Mouse (Mus musculus) kidney, postnatal 36 days (tissue): ENCODE results near the gene Rcor1.

Experiments used
- DNase-seq, 2 experiments: peaks; one replicate each; pipeline ENCODE4 v3.0.0; 2021 to 2022; ENCODE audit warnings: mixed read lengths in 2 of 2

Rcor1 gene

DNA sequence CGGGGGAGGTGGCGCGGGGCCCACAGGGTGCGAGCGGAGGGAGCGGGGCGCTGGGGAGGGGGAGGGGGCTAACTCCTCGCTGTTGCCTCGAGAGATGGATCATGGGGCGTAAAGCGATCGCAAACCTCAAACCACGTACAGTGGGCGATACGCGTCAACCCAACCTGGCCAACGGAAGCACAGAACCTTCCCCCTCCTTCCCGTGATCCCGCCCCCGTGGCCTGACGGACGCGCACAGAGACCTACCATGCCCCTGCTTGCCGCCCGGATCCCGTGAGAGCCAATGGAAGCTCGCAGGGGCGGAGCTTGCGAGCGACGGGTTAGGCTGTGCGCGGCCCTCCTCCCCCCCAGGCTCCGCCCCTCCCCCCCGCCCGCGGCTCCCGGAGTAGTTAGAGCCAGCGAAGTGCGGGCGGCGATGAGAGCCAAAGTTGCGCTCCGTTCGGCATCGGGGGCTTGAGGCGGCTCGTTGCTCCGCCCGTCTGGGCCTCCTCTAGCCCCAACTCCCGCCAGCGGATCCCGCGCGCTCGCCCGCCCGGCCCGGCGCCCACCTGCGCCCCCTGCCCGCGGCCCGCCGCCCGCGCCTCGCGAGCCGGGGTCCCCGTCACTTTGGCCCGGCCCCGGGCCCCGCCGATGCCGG, at the start of gene Rcor1:
Rcor1 (plus strand) TSS at position 376 of the 637 bp plus-strand sequence.
- DNase-seq, result peak; percentile 99 to 100

- DNase-seq, result no peak
These were observed 49.7 kb upstream of the Rcor1 start for GRCm38 (mm10) chr12:110989409-110989808.

DNA sequence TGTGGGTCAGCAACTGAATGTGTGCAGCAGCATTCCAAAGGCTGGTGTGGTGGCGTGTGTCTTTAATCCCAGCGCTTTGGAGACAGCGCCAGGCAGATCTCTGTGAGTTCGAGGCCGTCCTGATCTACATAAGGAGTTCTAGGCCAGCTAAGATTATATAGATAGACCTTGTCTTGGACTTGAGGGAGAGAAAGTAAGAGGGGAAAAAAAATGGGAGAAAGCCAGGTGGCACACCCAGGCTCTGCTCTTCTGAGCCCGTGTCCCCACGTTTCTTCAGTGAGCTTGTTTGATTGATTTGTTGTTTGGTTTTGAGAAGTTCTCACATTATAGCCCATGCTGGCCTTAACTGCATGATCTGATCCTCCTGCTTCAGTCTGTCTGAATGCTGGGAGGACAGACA, 48.7 kb upstream of the Rcor1 start:
- no peak for DNase-seq

GRCm38 (mm10) chr12:110991361-110992127, 47.6 kb upstream of the Rcor1 start:
- DNase-seq, result peak; percentile 79 to 91

DNA sequence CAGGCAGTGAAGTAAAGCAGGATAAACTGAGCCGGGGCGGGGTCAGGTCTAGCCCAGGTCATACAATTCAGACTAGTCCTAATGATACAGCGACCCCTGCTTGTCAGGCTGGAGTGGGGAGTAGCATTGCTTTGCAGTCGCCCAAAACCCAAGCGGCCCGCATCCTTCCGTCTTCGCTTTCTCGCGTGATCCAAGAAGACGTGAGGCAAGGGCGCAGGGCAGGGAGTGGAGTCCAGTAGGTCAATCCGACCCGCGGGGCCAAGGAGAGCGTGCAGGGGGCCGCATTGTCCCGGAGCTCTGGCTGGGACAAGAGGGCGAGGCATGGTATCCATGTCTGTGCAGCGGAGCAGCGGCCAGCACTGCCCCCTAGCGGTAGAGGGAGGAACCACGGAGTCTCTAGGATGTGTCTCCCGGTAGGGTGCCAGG, 47.0 kb upstream of the Rcor1 start:
- DNase-seq, result peak; percentile 90 to 96

- peak; percentile 65 to 80 for DNase-seq
These were observed 46.4 kb upstream of the Rcor1 start for GRCm38 (mm10) chr12:110992771-110993170.

DNA sequence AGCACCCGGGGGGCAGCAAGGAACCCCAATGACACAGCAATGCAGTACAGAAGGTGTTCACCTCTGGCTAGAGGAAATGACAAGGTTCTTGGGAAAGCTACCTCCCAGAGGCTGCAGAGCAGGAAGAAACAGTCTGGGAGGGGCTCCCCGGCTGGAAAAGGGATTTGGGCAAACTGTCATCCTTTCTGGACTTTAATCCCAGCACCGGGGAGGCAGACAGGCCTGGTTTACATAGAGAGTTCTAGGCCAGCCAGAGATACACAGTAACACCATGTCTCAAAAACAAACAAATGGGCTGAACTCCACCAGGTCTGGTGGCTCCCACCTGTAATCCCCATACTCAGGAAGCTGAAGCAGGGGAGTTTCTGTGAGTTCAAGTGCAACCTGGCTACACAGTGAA, 45.9 kb upstream of the Rcor1 start:
- DNase-seq, result peak in 1 of 2 experiments; percentile 26

- no peak for DNase-seq
These were observed 44.5 kb upstream of the Rcor1 start for GRCm38 (mm10) chr12:110994666-110995065.

- no peak for DNase-seq
These were observed 41.1 kb upstream of the Rcor1 start for GRCm38 (mm10) chr12:110998092-110998491.

DNA sequence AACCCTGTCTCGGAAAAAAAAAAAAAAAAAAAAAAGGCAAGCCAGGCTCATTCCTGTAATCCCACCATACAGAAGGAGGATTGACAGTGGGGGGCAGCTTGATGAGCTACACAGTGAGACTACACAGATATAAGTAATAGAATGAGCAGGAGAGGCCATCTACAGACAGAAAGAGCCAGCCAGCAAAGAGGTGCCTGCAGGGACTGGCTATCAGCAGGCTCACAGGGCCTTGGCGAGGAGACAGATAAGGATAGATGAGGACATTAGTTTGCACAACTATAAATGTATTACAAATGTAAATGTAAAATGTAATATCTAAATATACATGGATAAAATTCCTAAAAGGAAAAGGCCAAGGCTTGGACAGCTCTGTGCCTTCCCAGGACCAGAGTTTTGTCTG, 39.3 kb upstream of the Rcor1 start:
- no peak for DNase-seq

DNA sequence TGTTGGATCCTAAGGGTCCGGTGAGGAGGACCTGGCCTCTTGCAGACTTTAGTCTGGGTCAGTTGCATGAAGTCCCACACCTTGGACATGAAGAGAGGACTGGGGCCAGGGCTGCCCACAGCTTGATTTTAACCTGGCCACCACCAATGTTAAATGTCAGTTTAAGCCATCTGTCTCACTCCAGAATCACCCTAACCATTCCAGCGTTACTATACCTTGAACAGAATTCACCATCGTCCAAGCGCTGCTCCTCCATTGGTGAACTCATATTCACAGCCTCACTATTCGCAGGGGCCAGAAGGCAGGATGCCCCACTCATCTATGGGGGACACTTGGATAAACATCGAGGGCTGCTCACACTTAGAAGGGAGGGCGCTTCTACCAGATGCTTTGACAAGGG, 38.2 kb upstream of the Rcor1 start:
- no peak for DNase-seq

- no peak for DNase-seq
These were observed 35.0 kb upstream of the Rcor1 start for GRCm38 (mm10) chr12:111004142-111004541.

- no peak for DNase-seq
These were observed 33.3 kb upstream of the Rcor1 start for GRCm38 (mm10) chr12:111005803-111006202.

GRCm38 (mm10) chr12:111006339-111006738, 32.8 kb upstream of the Rcor1 start:
- no peak for DNase-seq

- DNase-seq, result peak; percentile 48 to 69
These were observed 31.7 kb upstream of the Rcor1 start for GRCm38 (mm10) chr12:111007134-111008103.

DNA sequence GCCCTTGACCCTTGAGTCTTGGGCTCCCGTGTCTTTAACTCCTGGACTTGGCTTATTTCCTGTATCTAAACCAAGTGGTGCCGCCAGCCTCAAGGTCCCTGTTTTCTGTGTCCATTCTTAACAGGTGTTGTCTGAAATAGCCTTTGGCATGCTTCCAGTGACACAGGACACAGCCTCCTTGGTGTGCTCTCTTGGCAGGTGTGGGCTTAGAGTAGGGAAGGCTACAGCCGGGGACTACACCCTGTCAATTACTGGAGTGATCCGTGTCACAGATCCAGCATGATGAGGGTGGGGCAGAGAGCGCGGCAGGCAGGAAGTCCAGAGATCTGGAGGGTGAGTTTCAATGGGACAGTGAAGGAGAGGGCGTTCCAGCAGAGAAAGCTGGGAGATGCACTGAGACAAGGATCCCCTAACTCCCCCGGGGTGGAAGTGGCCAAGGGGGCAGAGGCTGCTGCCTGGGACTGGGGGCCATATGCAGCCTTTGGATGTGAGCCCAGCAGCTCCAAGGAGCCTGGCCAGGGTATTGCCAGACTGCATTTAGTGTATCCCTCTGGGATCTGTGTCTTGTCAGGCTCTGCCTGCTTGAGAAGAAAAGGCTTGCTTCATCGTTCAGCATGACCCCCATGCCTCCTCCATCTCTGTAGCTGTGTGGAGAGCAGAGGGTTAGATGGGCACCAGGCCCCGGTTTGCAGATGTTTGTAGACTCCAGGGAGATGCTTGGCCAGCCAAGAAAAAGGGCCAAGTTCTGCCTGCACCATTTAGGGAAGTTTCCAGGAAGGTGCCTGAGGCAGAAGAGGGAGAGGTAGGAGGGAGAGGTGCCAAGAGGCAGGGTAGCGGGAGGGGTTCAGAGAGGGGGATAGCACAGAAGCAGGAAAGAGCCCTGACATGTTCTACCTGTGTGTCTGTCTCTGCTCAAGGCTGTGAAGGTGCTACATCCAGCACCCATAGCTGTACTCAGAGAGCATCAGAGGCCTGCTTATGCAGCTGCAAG, 30.4 kb upstream of the Rcor1 start:
- no peak for DNase-seq

GRCm38 (mm10) chr12:111009615-111010257, 29.4 kb upstream of the Rcor1 start:
- DNase-seq, result no peak

DNA sequence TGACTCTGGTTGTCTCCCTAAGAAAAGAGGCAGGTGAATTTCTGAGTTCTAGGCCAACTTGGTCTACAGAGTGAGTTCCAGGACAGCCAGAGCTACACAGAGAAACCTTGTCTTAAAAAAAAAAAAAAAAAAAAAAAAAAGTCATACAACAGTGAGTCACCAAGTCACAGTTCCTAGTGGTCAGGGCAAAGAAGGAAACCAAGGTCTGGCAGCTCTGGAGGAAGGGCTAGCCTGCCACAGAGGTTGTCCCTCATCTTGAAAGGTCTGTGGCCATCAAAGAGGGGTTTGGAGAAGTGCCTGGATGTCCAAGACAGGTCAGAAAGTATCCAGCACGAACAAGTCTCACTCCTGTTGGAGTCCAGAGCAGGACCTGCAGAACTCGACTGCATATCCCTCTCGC, 22.3 kb upstream of the Rcor1 start:
- DNase-seq, result no peak

GRCm38 (mm10) chr12:111018068-111018467, 21.1 kb upstream of the Rcor1 start:
- DNase-seq, result no peak

GRCm38 (mm10) chr12:111019086-111019485, 20.1 kb upstream of the Rcor1 start:
- no peak for DNase-seq

GRCm38 (mm10) chr12:111021138-111021537, 18.0 kb upstream of the Rcor1 start:
- no peak for DNase-seq
